Mouse (Mus musculus): ENCODE measurements around the gene Scgb2b27. TPM values are rescaled to one million over a fixed set of nuclear protein-coding genes. Genes with fewer than 3 reads are reported as not detected.

The Scgb2b27 gene
- not detected for polyA plus RNA-seq (2012; fragmentation: generic; extraction: Trizol)

GRCm38 (mm10) chr7:34013842-34014241 is at the start of gene Scgb2b27:
Gene Scgb2b27, minus strand, starts transcription at chr7:34013942.

GRCm38 (mm10) chr7:34021183-34021582 is 7.4 kb upstream of the Scgb2b27 start, which contains the start of gene Scgb1b27:
Gene Scgb1b27, plus strand, starts transcription at chr7:34021483.

Other genes with a start within 250 kb of the Scgb2b27 start
- not detected for gene Scgb2b26, start 68.9 kb downstream of the Scgb2b27 start, polyA plus RNA-seq (2012; fragmentation: generic; extraction: Trizol)
- not detected for gene Scgb1b27, start 7.5 kb upstream of the Scgb2b27 start, polyA plus RNA-seq (2012; fragmentation: generic; extraction: Trizol)
- not detected for gene Scgb1b30, start 81.5 kb upstream of the Scgb2b27 start, polyA plus RNA-seq (2012; fragmentation: generic; extraction: Trizol)
- gene Wtip, start 119.3 kb upstream of the Scgb2b27 start, polyA plus RNA-seq (2012; fragmentation: generic; extraction: Trizol) = 10 to 100 TPM; 34.4 to 36.7 TPM
- 10 to 100 TPM; 12.7 to 51.9 TPM for gene Uba2, start 155.7 kb upstream of the Scgb2b27 start, polyA plus RNA-seq (2012; fragmentation: generic; extraction: Trizol)
- 10 to 100 TPM; 21.8 to 24.0 TPM for gene Pdcd2l, start 182.7 kb upstream of the Scgb2b27 start, polyA plus RNA-seq (2012; fragmentation: generic; extraction: Trizol)
- gene Gpi1, start 216.4 kb upstream of the Scgb2b27 start, polyA plus RNA-seq (2012; fragmentation: generic; extraction: Trizol) = 100 to 1,000 TPM; 180 to 688 TPM
- under 1 TPM in 1 of 2 experiments, not detected in 1; 0.19 TPM for gene Gm6096, start 237.1 kb upstream of the Scgb2b27 start, polyA plus RNA-seq (2012; fragmentation: generic; extraction: Trizol)

Data from C3H10T1/2 (cell line).